Mouse (Mus musculus): ENCODE data around the gene Cdan1. TPM values are rescaled to one million over a fixed set of nuclear protein-coding genes. Genes with fewer than 3 reads are reported as not detected.

Gene Cdan1
- total and polyA plus RNA-seq, 3 experiments: 5.8 to 13.8 (median 10.1) TPM

DNA sequence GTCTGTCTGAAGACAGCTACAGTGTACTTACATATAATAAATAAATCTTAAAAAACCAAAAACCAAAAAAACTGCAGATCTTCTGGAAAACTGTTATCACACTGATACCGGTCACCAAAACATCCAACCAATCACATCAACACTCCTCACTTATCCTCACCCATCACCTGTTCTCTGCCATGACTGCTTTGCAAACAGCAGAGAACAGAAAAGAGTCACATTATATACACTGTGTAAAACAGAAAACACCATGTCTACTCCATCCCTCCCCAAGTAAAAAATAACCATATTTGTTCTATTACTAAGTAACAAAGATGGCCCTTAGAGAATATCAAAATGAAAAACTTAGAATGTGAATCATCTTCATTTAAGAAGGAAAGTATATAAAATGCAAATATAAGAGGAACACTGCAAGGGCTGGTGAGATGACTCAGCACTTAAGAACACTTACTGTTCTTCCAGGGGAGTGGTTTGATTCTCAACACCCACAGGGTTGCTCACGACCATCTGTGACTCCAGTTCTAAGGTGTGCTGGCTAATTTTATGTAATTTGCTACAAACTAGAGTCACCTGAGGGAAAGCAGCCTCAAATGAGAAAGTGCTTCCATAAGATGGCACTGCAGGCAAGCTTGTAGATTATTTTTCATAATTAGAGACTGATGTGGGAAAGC is 79.5 kb downstream of the Cdan1 start:
- Histone ChIP-seq H3K79me2 (replicated peaks; ENCODE audit: control insufficient read depth, extremely low read depth, insufficient read depth, poor library complexity, severe bottlenecking) (no peaks in the 10 kb centered on the region), H3K27ac (ENCODE audit: insufficient read depth, low read depth) (no peak overlapping the region), H3K4me1 (ENCODE audit: control insufficient read depth in 1 of 2, insufficient read depth in 2 of 2) (peaks cover 2 to 9% of the 10 kb centered on the region in 2 experiments; a peak in 3 of 4 replicates), H3K36me3 (replicated peaks in 1 of 2; ENCODE audit: control insufficient read depth in 1 of 2, insufficient read depth in 1 of 2, low read length in 1 of 2) (no peaks in the 10 kb centered on the region), H3K4me2 (ENCODE audit: insufficient read depth, low read depth, poor library complexity, severe bottlenecking) (no peak overlapping the region), H3K9ac (ENCODE audit: insufficient read depth, low read depth) (no peak overlapping the region), H3K27me3 (replicated peaks) (no peaks in the 10 kb centered on the region), H3K4me3 (replicated peaks in 1 of 3; ENCODE audit: low read depth in 2 of 3, low read length in 2 of 3, poor library complexity in 1 of 3) (no peak overlapping the region), H3K9me3 (replicated peaks; ENCODE audit: low read length) (no peaks in the 10 kb centered on the region)
- no peak for TF ChIP-seq ZKSCAN1 (IDR thresholded peaks at IDR 0.05; ENCODE audit: borderline replicate concordance, low read depth, low read length)
- 0 out of 2 replicates have a peak, but pooled peaks have one; percentile 10 for TF ChIP-seq MAFK (IDR thresholded peaks at IDR 0.05; ENCODE audit: insufficient replicate concordance, low read length)
- TF ChIP-seq ELF1 (IDR thresholded peaks at IDR 0.05; ENCODE audit: low read depth, low read length): no peak
- peak; percentile 3 for TF ChIP-seq RAD21 (IDR thresholded peaks at IDR 0.05; ENCODE audit: low read depth, low read length)
- TF ChIP-seq NRF1 (IDR thresholded peaks at IDR 0.05; ENCODE audit: low read depth, low read length): no peak
- TF ChIP-seq KAT2A (IDR thresholded peaks at IDR 0.05; ENCODE audit: insufficient replicate concordance, low read length): no peak
- TF ChIP-seq CHD1 (IDR thresholded peaks at IDR 0.05; ENCODE audit: low read depth, low read length): no peak
- in situ Hi-C loops (cut with MboI; ENCODE audit: low pct_ligation_motif_present, low pct_unique_long_range_greater_than_20kb, low sequenced_read_pairs) (no loop called here), dilution Hi-C loops (cut with MboI; ENCODE audit: extremely low pct_ligation_motif_present, extremely low pct_unique_long_range_greater_than_20kb, low sequenced_read_pairs) (no loop called here)
- DNase-seq (ENCODE audit: extremely low read depth): peak; percentile 10

- Histone ChIP-seq H3K9ac (ENCODE audit: insufficient read depth, low read depth) (no peak overlapping the region), H3K27me3 (replicated peaks) (no peaks in the 10 kb centered on the region), H3K4me3 (replicated peaks in 1 of 3; ENCODE audit: low read depth in 2 of 3, low read length in 2 of 3, poor library complexity in 1 of 3) (no peak overlapping the region), H3K79me2 (replicated peaks; ENCODE audit: control insufficient read depth, extremely low read depth, insufficient read depth, poor library complexity, severe bottlenecking) (no peaks in the 10 kb centered on the region), H3K36me3 (replicated peaks in 1 of 2; ENCODE audit: control insufficient read depth in 1 of 2, insufficient read depth in 1 of 2, low read length in 1 of 2) (no peaks in the 10 kb centered on the region), H3K4me1 (ENCODE audit: control insufficient read depth in 1 of 2, insufficient read depth in 2 of 2) (peaks cover 0 to 9% of the 10 kb centered on the region in 2 experiments; a peak in 2 of 4 replicates), H3K27ac (ENCODE audit: insufficient read depth, low read depth) (no peak overlapping the region), H3K9me3 (replicated peaks; ENCODE audit: low read length) (no peaks in the 10 kb centered on the region), H3K4me2 (ENCODE audit: insufficient read depth, low read depth, poor library complexity, severe bottlenecking) (no peak overlapping the region)
- in situ Hi-C loops (cut with MboI; ENCODE audit: low pct_ligation_motif_present, low pct_unique_long_range_greater_than_20kb, low sequenced_read_pairs): no loop called here
- TF ChIP-seq CHD2 (IDR thresholded peaks at IDR 0.05; ENCODE audit: low read length): no peak
- no peak for TF ChIP-seq CHD1 (IDR thresholded peaks at IDR 0.05; ENCODE audit: low read depth, low read length)
- TF ChIP-seq PAX5 (IDR thresholded peaks at IDR 0.05; ENCODE audit: low read length): no peak
- TF ChIP-seq CTCF (conservative IDR thresholded peaks at IDR 0.05 in 1 of 2, IDR thresholded peaks at IDR 0.05 in 1 of 2; ENCODE audit: low read depth in 2 of 2, low read length in 2 of 2): no peak
- TF ChIP-seq HCFC1 (IDR thresholded peaks at IDR 0.05; ENCODE audit: low read depth, low read length): no peak
- TF ChIP-seq RCOR1 (conservative IDR thresholded peaks at IDR 0.05; ENCODE audit: low read depth, low read length): no peak
- TF ChIP-seq MEF2A (IDR thresholded peaks at IDR 0.05; ENCODE audit: borderline replicate concordance, low read depth, low read length): no peak
- no peak for TF ChIP-seq MAZ (IDR thresholded peaks at IDR 0.05; ENCODE audit: low read depth, low read length)
- TF ChIP-seq E2F4 (IDR thresholded peaks at IDR 0.05; ENCODE audit: insufficient replicate concordance, low read depth, low read length): no peak
- no peak for TF ChIP-seq BHLHE40 (IDR thresholded peaks at IDR 0.05; ENCODE audit: low read depth, low read length)
- TF ChIP-seq ELF1 (IDR thresholded peaks at IDR 0.05; ENCODE audit: low read depth, low read length): no peak
- TF ChIP-seq ZNF384 (IDR thresholded peaks at IDR 0.05; ENCODE audit: low read depth, low read length): no peak
- no peak for TF ChIP-seq USF2 (conservative IDR thresholded peaks at IDR 0.05; ENCODE audit: low read depth, low read length)
- TF ChIP-seq SMC3 (IDR thresholded peaks at IDR 0.05; ENCODE audit: low read depth, low read length): no peak
- TF ChIP-seq ETS1 (conservative IDR thresholded peaks at IDR 0.05; ENCODE audit: low read depth, low read length): no peak
- no peak for TF ChIP-seq UBTF (IDR thresholded peaks at IDR 0.05; ENCODE audit: low read depth, low read length)
- no peak for TF ChIP-seq ZC3H11A (IDR thresholded peaks at IDR 0.05; ENCODE audit: low read depth, low read length)
- dilution Hi-C loops (cut with MboI; ENCODE audit: extremely low pct_ligation_motif_present, extremely low pct_unique_long_range_greater_than_20kb, low sequenced_read_pairs): no loop called here
- DNase-seq (ENCODE audit: extremely low read depth): no peak
Measured at GRCm38 (mm10) chr2:120761922-120762321, 88.0 kb downstream of the Cdan1 start.
